Mouse (Mus musculus): Measurements from ENCODE around the gene Pus7l.
"Not testable (repeated sequence)": the region's sequence is repeated elsewhere in the genome, so short reads cannot be mapped to it uniquely, and the experiment has no call there.

Pus7l gene

DNA sequence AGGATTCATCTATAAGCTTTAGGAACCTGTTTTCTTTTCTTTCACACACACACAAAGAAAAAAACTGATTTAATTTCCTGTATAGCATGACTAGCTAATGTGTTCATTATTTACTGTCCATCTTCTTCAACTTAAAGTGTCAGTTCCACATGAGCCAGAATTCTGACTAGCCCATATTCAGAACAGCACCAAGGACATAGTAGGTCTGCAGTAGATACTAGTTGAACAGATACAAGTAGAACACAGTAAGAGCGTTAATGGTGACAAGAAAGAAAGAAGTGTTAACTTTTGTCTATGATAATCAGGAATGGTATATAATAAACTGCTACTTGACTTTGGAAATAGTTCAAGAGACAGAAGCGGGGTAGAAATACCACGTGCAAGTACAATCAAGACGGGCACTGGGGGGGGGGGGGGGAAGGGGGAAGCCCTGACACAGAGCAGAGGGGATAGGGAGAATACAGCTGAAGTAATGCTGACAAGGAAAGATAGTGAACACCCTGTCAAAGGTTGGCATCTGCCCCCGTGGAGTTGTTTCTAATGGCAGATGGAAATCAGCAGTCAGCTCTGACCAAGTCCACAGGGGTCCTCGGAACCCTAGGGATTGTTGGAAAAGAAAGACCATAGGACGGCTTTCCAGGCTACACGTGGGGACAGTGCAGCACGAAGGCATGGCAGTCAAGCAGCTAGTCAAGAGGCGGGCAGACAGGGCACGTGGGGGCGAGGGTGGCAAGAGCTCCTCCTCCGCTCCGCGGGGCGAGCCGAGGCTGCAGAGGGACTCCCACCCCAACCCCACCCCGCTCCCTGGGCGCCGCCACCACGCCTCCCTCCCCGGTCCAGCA, 559 bp downstream of the Pus7l start:
- no peak for DNase-seq

GRCm38 (mm10) chr15:94539296-94539695, 4.1 kb downstream of the Pus7l start:
- no peak for DNase-seq

DNA sequence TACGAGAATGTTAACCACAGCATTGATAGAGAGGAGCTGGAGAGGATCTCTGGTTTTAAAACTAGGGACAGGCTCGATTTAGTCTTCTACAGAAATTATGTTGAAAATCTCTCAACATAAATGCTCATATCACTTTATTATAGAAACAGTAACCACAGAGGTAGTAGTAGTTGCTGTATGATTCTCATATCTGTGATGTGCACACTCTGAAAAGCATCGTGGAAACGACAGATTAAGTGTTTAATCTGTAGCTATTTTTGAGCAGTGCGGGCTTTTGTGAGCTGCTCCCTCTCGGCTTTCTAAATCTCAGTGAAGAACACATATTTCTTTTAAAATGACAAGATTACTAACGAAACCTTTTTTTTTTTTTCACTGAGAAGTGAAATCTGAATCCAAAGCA, 7.8 kb downstream of the Pus7l start:
- no peak for DNase-seq

- no peak for DNase-seq
Measured at GRCm38 (mm10) chr15:94532956-94533355, 10.4 kb downstream of the Pus7l start.

- no peak for DNase-seq
Measured at GRCm38 (mm10) chr15:94532306-94532705, 11.0 kb downstream of the Pus7l start.

DNA sequence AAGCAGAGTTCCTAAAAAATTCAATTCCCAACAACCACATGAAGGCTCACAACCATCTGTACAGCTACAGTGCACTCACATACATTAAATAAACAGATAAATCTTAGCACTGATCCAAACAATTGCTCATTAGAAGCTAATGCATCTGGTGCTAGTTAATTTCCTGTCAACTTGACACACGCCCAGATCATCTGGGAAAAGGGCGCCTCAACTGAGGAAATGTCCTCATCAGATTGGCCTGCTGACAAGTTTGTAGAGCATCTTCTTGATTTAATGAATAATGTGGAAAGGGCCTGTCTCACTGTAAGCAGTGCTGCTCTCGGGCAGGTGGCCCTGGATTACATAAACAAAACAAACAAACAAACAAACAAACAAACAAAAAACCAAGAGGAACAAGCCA, 12.8 kb downstream of the Pus7l start:
- peak; percentile 49 for DNase-seq

- DNase-seq: no peak
Measured at GRCm38 (mm10) chr15:94524956-94525355, 18.4 kb downstream of the Pus7l start.

- DNase-seq: no peak
Measured at GRCm38 (mm10) chr15:94523251-94523650, 20.1 kb downstream of the Pus7l start.

GRCm38 (mm10) chr15:94520959-94521358, 22.4 kb downstream of the Pus7l start:
- no peak for DNase-seq

DNA sequence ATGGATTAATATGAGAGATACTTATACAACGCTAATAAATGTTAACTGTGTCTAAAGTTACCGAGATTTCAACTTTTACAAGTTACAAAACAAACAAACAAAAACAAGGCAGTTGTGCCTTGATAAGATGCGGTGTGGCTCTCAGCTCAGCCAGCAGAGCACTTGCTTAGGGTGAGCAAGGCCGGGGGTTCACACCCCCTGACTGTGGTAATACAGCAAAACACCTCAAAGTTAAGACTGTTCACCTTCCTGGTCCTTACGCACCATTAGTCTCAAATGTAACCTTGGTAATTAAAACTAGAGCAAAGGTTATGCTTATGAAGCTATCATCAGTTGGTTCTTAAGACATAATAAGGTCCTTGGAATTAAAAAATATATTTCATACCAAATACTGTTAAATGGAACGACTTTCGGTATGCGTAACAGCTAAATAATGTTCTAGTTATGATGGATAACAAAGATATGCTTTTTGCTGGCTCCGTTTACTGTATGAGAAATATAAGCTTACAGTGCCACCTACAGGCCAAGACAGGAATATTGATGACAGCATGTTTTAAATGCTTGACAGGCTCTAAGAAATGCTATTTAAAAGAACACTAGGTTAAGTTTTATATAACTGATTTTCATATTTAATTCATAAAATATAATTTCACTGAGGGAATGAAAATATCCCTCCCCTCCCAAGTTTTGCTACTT, 23.0 kb downstream of the Pus7l start:
- peak; percentile 56 for DNase-seq

GRCm38 (mm10) chr15:94517913-94518491, 25.3 kb downstream of the Pus7l start:
- DNase-seq: no peak

DNA sequence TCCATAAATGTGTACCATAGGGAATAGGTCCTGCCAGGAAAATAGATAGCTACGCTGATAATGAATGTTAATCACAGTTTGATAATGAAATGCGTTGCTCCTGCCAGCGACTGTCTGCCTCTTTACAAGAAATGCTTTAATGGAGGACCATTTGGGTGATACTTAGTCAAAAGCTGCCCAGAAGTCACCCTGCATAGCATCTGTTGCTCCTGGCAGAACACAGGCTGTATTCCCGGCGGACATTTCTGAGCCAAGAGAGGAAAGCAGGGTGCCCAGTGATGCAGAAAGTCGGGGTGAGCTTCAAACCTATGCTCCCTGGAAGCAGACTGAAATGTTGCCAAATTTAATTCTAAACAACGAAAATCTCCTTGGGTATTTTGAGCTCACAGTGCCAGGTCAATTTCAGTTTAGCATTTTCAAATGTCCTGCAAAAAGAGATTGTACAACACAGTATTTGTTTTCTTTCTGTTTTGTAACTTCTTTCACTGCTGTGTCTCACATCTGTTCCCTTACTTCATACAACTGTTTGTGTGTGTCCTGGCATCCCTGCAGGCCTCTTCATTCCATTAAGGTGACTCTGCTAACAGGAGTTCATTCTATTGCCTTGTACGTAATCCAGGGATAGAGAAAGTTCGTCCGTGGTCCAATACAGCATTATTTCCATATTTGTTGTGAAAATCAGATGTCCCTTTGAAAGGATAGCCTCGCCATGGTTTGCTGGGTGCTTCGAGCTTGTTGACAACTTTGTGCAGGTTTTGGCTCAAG, 39.7 kb downstream of the Pus7l start:
- DNase-seq: no peak

- no peak for DNase-seq
Measured at GRCm38 (mm10) chr15:94499260-94499659, 44.1 kb downstream of the Pus7l start.

GRCm38 (mm10) chr15:94495936-94496335, 47.4 kb downstream of the Pus7l start:
- peak; percentile 6 for DNase-seq

DNA sequence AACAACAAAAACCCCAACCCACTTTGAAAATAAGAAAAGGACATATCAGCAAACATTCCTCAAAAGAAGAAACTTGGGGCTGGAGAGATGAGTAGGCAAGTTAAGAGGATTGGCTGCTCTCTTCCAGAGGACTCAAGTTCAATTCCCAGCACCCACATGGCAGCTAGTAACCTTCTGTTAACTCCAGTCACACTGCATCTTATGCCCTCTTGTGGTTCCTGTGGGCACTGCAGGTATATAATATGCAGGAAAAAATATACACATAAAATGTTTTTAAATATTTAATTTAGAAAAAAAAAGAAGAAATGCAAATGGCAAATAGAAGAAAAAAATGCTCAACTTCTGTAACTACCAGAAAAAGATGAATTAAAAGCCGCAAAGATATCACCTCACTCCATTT, 48.9 kb downstream of the Pus7l start:
- DNase-seq: no peak

DNA sequence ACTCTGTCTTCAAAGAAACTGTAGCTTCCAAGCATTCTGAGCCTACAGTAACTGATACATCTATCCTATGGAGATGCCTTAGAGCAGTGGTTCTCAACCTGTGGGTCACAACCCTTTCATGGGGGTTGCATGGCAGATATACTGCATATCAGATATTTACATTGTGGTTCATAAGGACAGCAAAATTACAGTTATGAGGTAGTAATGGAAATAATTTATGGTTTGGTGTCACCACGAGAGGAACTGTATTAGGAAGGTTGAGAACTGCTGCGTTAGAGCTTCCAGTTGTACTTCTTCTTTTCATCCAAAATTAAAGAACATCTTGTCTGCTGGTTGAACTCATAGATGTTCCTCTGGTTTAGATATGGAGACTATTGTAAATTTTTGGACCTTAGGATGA, 53.9 kb downstream of the Pus7l start:
- DNase-seq: no peak

- not testable (repeated sequence) for DNase-seq
Measured at GRCm38 (mm10) chr15:94488028-94488427, 55.3 kb downstream of the Pus7l start.

DNA sequence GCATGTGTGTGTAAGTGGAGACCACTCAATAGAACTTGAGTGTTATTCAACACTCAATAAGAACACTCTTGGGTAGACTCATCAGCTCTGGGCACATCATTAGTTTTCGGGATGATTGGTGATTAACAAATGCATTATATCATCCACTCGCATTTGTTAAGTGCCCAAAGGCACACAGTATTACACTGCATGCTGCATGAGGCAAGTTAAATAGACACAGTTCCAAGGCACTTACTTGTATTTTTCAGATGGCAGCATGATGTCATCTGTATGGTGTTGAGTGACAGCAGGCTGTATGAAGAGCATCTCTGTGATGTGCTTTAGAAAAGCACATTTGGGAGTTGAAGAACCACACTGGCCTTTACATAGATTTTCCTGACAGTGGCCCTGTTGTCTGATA, 60.8 kb downstream of the Pus7l start:
- DNase-seq: no peak

DNA sequence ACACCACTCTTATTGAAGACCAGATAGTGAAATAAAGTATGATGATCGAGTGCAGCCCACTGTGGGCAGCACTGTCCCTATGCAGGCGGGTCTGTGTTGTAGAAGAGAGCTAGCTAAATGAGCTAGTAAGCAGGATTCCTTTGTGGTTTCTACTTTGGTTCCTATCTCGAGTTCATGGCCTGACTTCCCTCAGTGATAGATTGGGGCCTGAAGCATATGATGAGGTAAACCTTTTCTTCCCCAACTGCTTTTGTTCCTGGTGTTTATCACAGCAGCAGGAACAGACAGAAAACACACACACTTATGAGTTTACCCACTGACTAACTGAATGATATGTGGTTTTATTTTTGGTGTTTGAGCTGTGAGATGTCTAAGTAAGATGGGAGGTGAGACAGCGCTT, 62.6 kb downstream of the Pus7l start:
- DNase-seq: no peak

DNA sequence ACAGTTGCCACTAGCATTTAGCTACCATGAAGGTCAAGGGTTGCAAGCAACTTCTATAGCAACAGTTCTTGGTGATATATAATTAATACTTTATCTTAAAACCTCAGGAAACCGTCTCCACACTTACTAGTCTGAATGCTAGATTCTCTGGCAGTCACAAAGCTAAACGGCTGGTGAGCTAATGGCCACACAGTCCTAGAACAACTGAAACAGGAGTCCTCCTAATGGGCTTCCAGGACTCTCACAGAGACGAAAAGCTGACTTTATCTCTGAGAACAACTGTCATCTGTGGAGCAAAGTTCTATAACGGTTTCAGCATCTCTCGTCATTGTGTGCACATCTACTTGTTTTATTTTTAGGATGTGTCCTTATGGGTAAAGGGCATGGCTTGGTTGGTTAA, 63.1 kb downstream of the Pus7l start:
- DNase-seq: no peak

DNA sequence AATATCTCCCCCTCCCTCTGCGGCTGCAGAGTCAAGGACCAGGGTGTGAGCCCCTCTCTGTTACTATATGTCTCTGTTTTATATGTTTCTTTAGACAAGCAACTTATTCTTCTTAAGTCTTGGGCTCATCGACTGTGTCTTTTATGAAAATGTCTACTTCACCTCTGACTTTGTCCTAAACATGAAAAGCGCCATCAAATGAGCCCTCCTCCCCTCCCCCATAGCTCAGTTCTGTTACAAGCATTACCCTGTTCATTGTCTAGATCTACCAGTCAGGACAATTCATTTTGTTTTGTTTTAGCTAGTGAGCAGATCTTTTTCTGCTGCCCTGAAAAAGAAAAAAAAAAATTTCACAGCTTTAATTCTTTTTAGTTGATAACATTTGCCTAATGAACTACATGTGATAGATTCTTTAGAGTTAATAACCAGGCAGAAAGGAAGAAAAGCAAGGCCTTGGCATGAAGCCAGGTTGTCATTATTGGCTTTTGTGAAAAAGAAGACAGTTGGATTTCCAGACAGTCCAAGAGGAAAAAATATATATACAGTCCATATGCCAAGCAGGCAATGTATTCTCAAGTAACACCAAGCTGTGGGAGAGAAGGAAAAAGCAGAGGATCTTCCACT, 63.7 kb downstream of the Pus7l start:
- DNase-seq: no peak

- DNase-seq: no peak
Measured at GRCm38 (mm10) chr15:94478706-94479105, 64.6 kb downstream of the Pus7l start.

GRCm38 (mm10) chr15:94477287-94477686, 66.1 kb downstream of the Pus7l start:
- DNase-seq: no peak
